Mouse (Mus musculus) MEL (cell line): Measurements from ENCODE around the gene Gm20431. TPM values are rescaled to one million over a fixed set of nuclear protein-coding genes. Genes with fewer than 3 reads are reported as not detected.

ENCODE experiments used
- DNase-seq: peaks from one replicate; pipeline ENCODE4 v3.0.0; 2011; ENCODE audit warnings: low read depth, low spot score
- H3K27ac ChIP-seq: 2 replicates; pipeline ENCODE4 v1.5.1; 2012; ENCODE audit warnings: low read depth, mild to moderate bottlenecking, control low read depth, low read length, moderate library complexity; ENCODE audit not compliant: control insufficient read depth
- H3K27me3 ChIP-seq, 2 experiments: fragments of 150-350 bp in 1 of 2; sonication (generic) in 1 of 2; 2 replicates each; pipeline ENCODE4 v1.6.1; 2012; ENCODE audit warnings: low read length in 2 of 2, mild to moderate bottlenecking in 2 of 2, improper control_type of control experiment in 1 of 2, moderate library complexity in 1 of 2; ENCODE audit not compliant: insufficient read depth in 2 of 2, control insufficient read depth in 1 of 2
- H3K36me3 ChIP-seq, 2 experiments: 2 replicates each; pipeline ENCODE4 v1.6.1; 2012 to 2014; ENCODE audit warnings: low read length in 2 of 2, improper control_type of control experiment in 1 of 2, inconsistent platforms in 1 of 2, mild to moderate bottlenecking in 1 of 2; ENCODE audit not compliant: insufficient read depth in 2 of 2, control insufficient read depth in 1 of 2
- H3K4me1 ChIP-seq, 2 experiments: fragments of 150-350 bp in 1 of 2; sonication (generic) in 1 of 2; 2 replicates each; pipeline ENCODE4 v1.6.1; 2012; ENCODE audit warnings: low read length in 2 of 2, improper control_type of control experiment in 1 of 2, mild to moderate bottlenecking in 1 of 2; ENCODE audit not compliant: insufficient read depth in 2 of 2, control insufficient read depth in 1 of 2
- H3K4me3 ChIP-seq, 2 experiments: fragments of 150-350 bp in 1 of 2; sonication (generic) in 1 of 2; 2 replicates each; pipeline ENCODE4 v1.5.1; 2012; ENCODE audit warnings: low read depth in 2 of 2, low read length in 2 of 2, mild to moderate bottlenecking in 2 of 2, moderate library complexity in 2 of 2, control low read depth in 1 of 2, improper control_type of control experiment in 1 of 2; ENCODE audit not compliant: control insufficient read depth in 1 of 2, insufficient read depth in 1 of 2
- H3K79me2 ChIP-seq: 2 replicates; pipeline ENCODE4 v1.6.1; 2012; ENCODE audit warnings: mild to moderate bottlenecking, low read length, moderate library complexity; ENCODE audit not compliant: control insufficient read depth, poor library complexity, insufficient read depth
- H3K9ac ChIP-seq: 2 replicates; pipeline ENCODE4 v1.6.1; 2012; ENCODE audit warnings: low read depth, mild to moderate bottlenecking, control low read depth, low read length, moderate library complexity; ENCODE audit not compliant: control insufficient read depth, poor library complexity, severe bottlenecking
- H3K9me3 ChIP-seq: fragments of 150-350 bp; sonication (generic); replicated peaks from 2 replicates; pipeline ENCODE4 v1.6.1; 2012; ENCODE audit warnings: mild to moderate bottlenecking, low read length, improper control_type of control experiment, moderate library complexity; ENCODE audit not compliant: insufficient read depth
- BHLHE40 ChIP-seq: IDR thresholded peaks from 2 replicates; pipeline ENCODE4 v1.6.1; 2012; ENCODE audit warnings: low read depth, mild to moderate bottlenecking, inconsistent platforms, low read length, improper control_type of control experiment, borderline replicate concordance
- CHD1 ChIP-seq: IDR thresholded peaks from 2 replicates; pipeline ENCODE4 v1.6.1; 2012; ENCODE audit warnings: low read depth, mild to moderate bottlenecking, inconsistent platforms, low read length, improper control_type of control experiment
- ETS1 ChIP-seq: IDR thresholded peaks from 2 replicates; pipeline ENCODE4 v1.6.1; 2012; ENCODE audit warnings: low read depth, mild to moderate bottlenecking, inconsistent platforms, low read length, improper control_type of control experiment, moderate library complexity
- HCFC1 ChIP-seq: IDR thresholded peaks from 2 replicates; pipeline ENCODE4 v1.6.1; 2012; ENCODE audit warnings: low read depth, mild to moderate bottlenecking, inconsistent platforms, low read length, improper control_type of control experiment, moderate library complexity
- JUND ChIP-seq: IDR thresholded peaks from 2 replicates; pipeline ENCODE4 v1.6.1; 2011; ENCODE audit warnings: low read depth, mild to moderate bottlenecking, improper control_type of control experiment, low read length
- MAFK ChIP-seq: IDR thresholded peaks from 2 replicates; pipeline ENCODE4 v1.6.1; 2011; ENCODE audit warnings: low read depth, mild to moderate bottlenecking, low read length, improper control_type of control experiment, borderline replicate concordance
- MYC ChIP-seq: IDR thresholded peaks from 2 replicates; pipeline ENCODE4 v1.6.1; 2011; ENCODE audit warnings: low read depth, mild to moderate bottlenecking, low read length, improper control_type of control experiment, moderate library complexity
- NELFE ChIP-seq: IDR thresholded peaks from 2 replicates; pipeline ENCODE4 v1.6.1; 2011; ENCODE audit warnings: low read depth, low read length, improper control_type of control experiment
- NRF1 ChIP-seq: IDR thresholded peaks from 2 replicates; pipeline ENCODE4 v1.6.1; 2014; ENCODE audit warnings: low read depth, mild to moderate bottlenecking, inconsistent platforms, low read length, improper control_type of control experiment, moderate library complexity; ENCODE audit not compliant: poor library complexity, insufficient read depth, severe bottlenecking
- POLR2A ChIP-seq, 2 experiments: IDR thresholded peaks; 2 replicates each; pipeline ENCODE4 v1.6.1; 2011 to 2012; ENCODE audit warnings: low read length in 2 of 2, mild to moderate bottlenecking in 2 of 2, control low read depth in 1 of 2, improper control_type of control experiment in 1 of 2, low read depth in 1 of 2, moderate library complexity in 1 of 2; ENCODE audit not compliant: control insufficient read depth in 1 of 2, insufficient read depth in 1 of 2, poor library complexity in 1 of 2
- POLR2AphosphoS2 ChIP-seq: IDR thresholded peaks from 2 replicates; pipeline ENCODE4 v1.6.1; 2011; ENCODE audit warnings: low read length, improper control_type of control experiment
- POLR2AphosphoS5 ChIP-seq: IDR thresholded peaks from 2 replicates; pipeline ENCODE4 v1.6.1; 2012; ENCODE audit warnings: low read depth, borderline replicate concordance, mild to moderate bottlenecking, inconsistent platforms, low read length, moderate library complexity, mixed read lengths
- RCOR1 ChIP-seq: IDR thresholded peaks from 2 replicates; pipeline ENCODE4 v1.6.1; 2012; ENCODE audit warnings: low read depth, mild to moderate bottlenecking, inconsistent platforms, low read length, improper control_type of control experiment
- SIN3A ChIP-seq: IDR thresholded peaks from 2 replicates; pipeline ENCODE4 v1.6.1; 2012; ENCODE audit warnings: low read length, improper control_type of control experiment, inconsistent platforms
- TAL1 ChIP-seq: IDR thresholded peaks from 2 replicates; pipeline ENCODE4 v1.6.1; 2012; ENCODE audit warnings: mild to moderate bottlenecking, inconsistent platforms, low read length, moderate library complexity, mixed read lengths
- TCF12 ChIP-seq: IDR thresholded peaks from 2 replicates; pipeline ENCODE4 v1.6.1; 2014; ENCODE audit warnings: low read depth, mild to moderate bottlenecking, inconsistent platforms, low read length, improper control_type of control experiment, moderate library complexity
- UBTF ChIP-seq: IDR thresholded peaks from 2 replicates; pipeline ENCODE4 v1.6.1; 2012; ENCODE audit warnings: low read depth, mild to moderate bottlenecking, inconsistent platforms, low read length, improper control_type of control experiment, moderate library complexity, borderline replicate concordance; ENCODE audit not compliant: insufficient read depth
- USF1 ChIP-seq: IDR thresholded peaks from 2 replicates; pipeline ENCODE4 v1.6.1; 2014; ENCODE audit warnings: low read depth, mild to moderate bottlenecking, inconsistent platforms, low read length, improper control_type of control experiment, moderate library complexity
- USF2 ChIP-seq, 2 experiments: IDR thresholded peaks; 2 replicates each; pipeline ENCODE4 v1.6.1; 2011 to 2012; ENCODE audit warnings: improper control_type of control experiment in 2 of 2, low read length in 2 of 2, borderline replicate concordance in 1 of 2, inconsistent platforms in 1 of 2, low read depth in 1 of 2, mild to moderate bottlenecking in 1 of 2; ENCODE audit not compliant: insufficient read depth in 1 of 2
- ZC3H11A ChIP-seq: IDR thresholded peaks from 2 replicates; pipeline ENCODE4 v1.6.1; 2012; ENCODE audit warnings: low read depth, mild to moderate bottlenecking, inconsistent platforms, low read length, improper control_type of control experiment
- polyA plus RNA-seq, 2 experiments: library from polyadenylated mRNA; stranded (reverse) in 1 of 2; unstranded in 1 of 2; fragments of >175 nt in 1 of 2; fragments of >200 nt in 1 of 2; gene quantifications; 2 replicates each; pipeline versions ENCODE4 v1.2.1 to v1.2.4; 2012; ENCODE audit warnings: low replicate concordance in 2 of 2, low read depth in 1 of 2; ENCODE audit not compliant: insufficient read length in 2 of 2, insufficient read depth in 1 of 2, missing spikeins in 1 of 2
- total RNA-seq: library from RNA; depleted of rRNA; stranded (reverse); fragments of 300-350 nt; gene quantifications from 2 replicates; pipeline ENCODE4 v1.2.3, GENCODE M21; 2012

Gm20431 gene
- total and polyA plus RNA-seq, 3 experiments = 5.9 to 8.1 TPM; not detected in 1

DNA sequence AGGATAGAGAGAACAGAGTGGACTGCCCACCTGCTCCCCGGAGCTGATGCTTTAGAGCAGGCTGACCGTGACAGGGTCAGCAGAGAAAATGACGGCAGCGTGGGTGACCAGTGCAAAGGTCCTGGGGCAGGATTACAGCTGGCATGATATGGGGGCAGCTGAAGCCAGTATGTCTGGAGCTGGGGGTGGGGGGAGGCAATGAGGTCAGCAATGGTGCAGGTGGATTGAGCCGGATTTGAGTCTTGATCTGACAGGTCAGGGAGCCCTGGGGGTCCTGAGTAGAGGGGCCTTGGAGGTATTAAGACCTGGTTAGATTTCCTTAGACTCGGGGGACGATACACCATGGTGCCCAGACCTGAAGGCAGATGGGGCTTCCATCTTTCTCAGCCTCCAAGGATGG, 85.7 kb downstream of the Gm20431 start:
- H3K36me3 ChIP-seq = no peaks in the 10 kb centered on the region
- peaks cover 0 to 3% of the 10 kb centered on the region in 2 experiments; a peak in 1 of 4 replicates for H3K4me1 ChIP-seq

DNA sequence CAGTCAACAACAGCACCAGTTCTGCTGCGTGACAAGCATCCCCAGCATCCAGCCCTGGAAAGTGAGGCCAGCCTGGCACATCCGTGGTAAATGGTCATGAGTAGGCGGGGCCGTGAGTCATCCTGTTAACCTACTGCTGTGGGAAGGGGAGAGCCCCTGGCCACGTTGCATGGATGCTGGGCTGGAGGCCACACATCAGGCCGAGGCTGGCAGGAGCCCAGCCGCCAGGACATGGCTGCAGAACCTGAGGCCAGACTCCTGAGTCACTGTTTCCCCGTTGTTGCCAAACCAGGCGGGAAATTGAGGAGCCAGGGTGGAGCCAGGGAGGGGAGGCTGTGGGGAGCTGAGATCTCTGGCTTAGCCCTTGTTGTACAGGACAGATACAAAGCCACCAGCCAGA, 86.5 kb downstream of the Gm20431 start:
- TF ChIP-seq NRF1 (no peak), SIN3A (no peak), TAL1 (no peak), HCFC1 (no peak), ZC3H11A (no peak), CHD1 (no peak), POLR2A (IDR thresholded peaks at IDR 0.05; ENCODE audit: control insufficient read depth in 1 of 2, insufficient read depth in 1 of 2, low read depth in 1 of 2, low read length in 2 of 2, poor library complexity in 1 of 2) (no peak), TCF12 (no peak), UBTF (no peak), POLR2AphosphoS2 (no peak), ETS1 (no peak), NELFE (no peak), BHLHE40 (no peak), POLR2AphosphoS5 (no peak), RCOR1 (no peak), MAFK (no peak), JUND (no peak), USF2 (IDR thresholded peaks at IDR 0.05; ENCODE audit: borderline replicate concordance in 1 of 2, insufficient read depth in 1 of 2, low read depth in 1 of 2, low read length in 2 of 2) (no peak)
- H3K27me3 ChIP-seq = peaks cover 0 to 4% of the 10 kb centered on the region in 2 experiments; a peak in 2 of 4 replicates
- no peaks in the 10 kb centered on the region for H3K36me3 ChIP-seq
- no peaks in the 10 kb centered on the region for H3K9me3 ChIP-seq
- no peak for DNase-seq
- H3K4me1 ChIP-seq = peaks cover 0 to 3% of the 10 kb centered on the region in 2 experiments; a peak in 1 of 4 replicates
- no peak overlapping the region for H3K4me3 ChIP-seq
- no peak overlapping the region for H3K27ac ChIP-seq
- no peaks in the 10 kb centered on the region for H3K79me2 ChIP-seq
- no peak overlapping the region for H3K9ac ChIP-seq

More for the DNA sequence above, 85.7 kb downstream of the Gm20431 start:
- no peak overlapping the region for H3K4me3 ChIP-seq
- no peaks in the 10 kb centered on the region for H3K79me2 ChIP-seq
- no peak for TF ChIP-seq USF1
- no peak for TF ChIP-seq NRF1
- TF ChIP-seq MYC = no peak
- no peak overlapping the region for H3K9ac ChIP-seq
- no peaks in the 10 kb centered on the region for H3K9me3 ChIP-seq
- DNase-seq = no peak
- H3K27ac ChIP-seq = no peak overlapping the region
- H3K27me3 ChIP-seq = peaks cover 0 to 4% of the 10 kb centered on the region in 2 experiments; a peak in 2 of 4 replicates
